Mouse (Mus musculus) hindbrain, embryonic 11.5 days (tissue): ENCODE results near the gene Cyp11a1. TPM values are rescaled to one million over a fixed set of nuclear protein-coding genes. Genes with fewer than 3 reads are reported as not detected.

ENCODE experiments used
- ATAC-seq: fragments of 200-750 bp; cut with Nextera tagmentation; 2 replicates; pipeline ENCODE4 v1.8.0; 2017; ENCODE audit warnings: mild to moderate bottlenecking, moderate TSS enrichment, moderate library complexity; ENCODE audit not compliant: low FRiP score
- DNase-seq: peaks from one replicate; pipeline ENCODE4 v3.0.0-alpha.2; 2015; ENCODE audit warnings: low spot score
- H3K27ac ChIP-seq: fragments of 300-500 bp; sonication (generic); 2 replicates; pipeline ENCODE4 v1.5.1; 2014; ENCODE audit warnings: mild to moderate bottlenecking, low read depth, low read length
- H3K27me3 ChIP-seq: fragments of 300-500 bp; sonication (generic); 2 replicates; pipeline ENCODE4 v1.6.1; 2014; ENCODE audit warnings: mild to moderate bottlenecking, low read length, moderate library complexity, mixed read lengths; ENCODE audit not compliant: control insufficient read depth, insufficient read depth
- H3K36me3 ChIP-seq: fragments of 300-500 bp; sonication (generic); 2 replicates; pipeline ENCODE4 v1.6.1; 2014; ENCODE audit warnings: mild to moderate bottlenecking, low read length, moderate library complexity, mixed read lengths; ENCODE audit not compliant: control insufficient read depth, insufficient read depth
- H3K4me1 ChIP-seq: fragments of 300-500 bp; sonication (generic); replicated peaks from 2 replicates; pipeline ENCODE4 v1.6.1; 2014; ENCODE audit warnings: low read length, mixed read lengths; ENCODE audit not compliant: control insufficient read depth, insufficient read depth
- H3K4me2 ChIP-seq: fragments of 300-500 bp; sonication (generic); replicated peaks from 2 replicates; pipeline ENCODE4 v1.6.1; 2014; ENCODE audit warnings: mild to moderate bottlenecking, low read depth, low read length
- H3K4me3 ChIP-seq: fragments of 300-500 bp; sonication (generic); 2 replicates; pipeline ENCODE4 v1.5.1; 2014; ENCODE audit warnings: low read depth, low read length
- H3K9ac ChIP-seq: fragments of 300-500 bp; sonication (generic); 2 replicates; pipeline ENCODE4 v1.6.1; 2014; ENCODE audit warnings: low read depth, low read length
- H3K9me3 ChIP-seq: fragments of 300-500 bp; sonication (generic); 2 replicates; pipeline ENCODE4 v1.6.1; 2016; ENCODE audit warnings: low read length; ENCODE audit not compliant: control insufficient read depth
- WGBS: fragments of 180-500 bp; shearing (Covaris S2); extraction: QIAGEN DNeasy Blood & Tissue Kit; methylation state at CpG from one replicate; pipeline ENCODE4 v1.1.7; 2014; 5-methylcytosine and 5-hydroxymethylcytosine counted together
- polyA plus RNA-seq: library from polyadenylated mRNA; unstranded; fragments of >200 nt; fragmentation: Nextera tagmentation; extraction: Ambion mirVana; gene quantifications from 2 replicates; pipeline ENCODE4 v1.2.1, GENCODE M21; 2014

Cyp11a1 gene
- polyA plus RNA-seq, 1 experiment from 2014 or later: not detected

GRCm38 (mm10) chr9:57985304-57985703, 20.9 kb upstream of the Cyp11a1 start:
- Histone ChIP-seq H3K4me1 (no peaks in the 10 kb centered on the region), H3K9me3 (no peaks in the 10 kb centered on the region), H3K9ac (no peak overlapping the region), H3K27me3 (no peaks in the 10 kb centered on the region), H3K27ac (no peak overlapping the region), H3K4me2 (no peak overlapping the region), H3K4me3 (no peak overlapping the region), H3K36me3 (no peaks in the 10 kb centered on the region)
- ATAC-seq: no peak
- 92% methylated on average over 8 of the region's 8 CpGs for WGBS
- no peak for DNase-seq

- Histone ChIP-seq H3K36me3 (no peaks in the 10 kb centered on the region), H3K9me3 (no peaks in the 10 kb centered on the region), H3K27me3 (no peaks in the 10 kb centered on the region), H3K4me1 (no peaks in the 10 kb centered on the region), H3K4me3 (no peak overlapping the region), H3K4me2 (no peak overlapping the region), H3K9ac (no peak overlapping the region), H3K27ac (no peak overlapping the region)
- 81% methylated on average over 7 of the region's 7 CpGs for WGBS
- ATAC-seq (no peak), DNase-seq (no peak)
Observed at GRCm38 (mm10) chr9:57986293-57986692, 19.9 kb upstream of the Cyp11a1 start.

- Histone ChIP-seq H3K27me3 (no peaks in the 10 kb centered on the region), H3K4me1 (no peaks in the 10 kb centered on the region), H3K27ac (no peak overlapping the region), H3K9me3 (no peaks in the 10 kb centered on the region), H3K9ac (no peak overlapping the region), H3K4me3 (no peak overlapping the region), H3K36me3 (no peaks in the 10 kb centered on the region), H3K4me2 (no peak overlapping the region)
- WGBS: 73% methylated on average over 2 of the region's 2 CpGs
- ATAC-seq: no peak
- no peak for DNase-seq
Observed at GRCm38 (mm10) chr9:57988098-57988497, 18.1 kb upstream of the Cyp11a1 start.

GRCm38 (mm10) chr9:57989309-57989708, 16.9 kb upstream of the Cyp11a1 start:
- Histone ChIP-seq H3K9ac (no peak overlapping the region), H3K4me2 (no peak overlapping the region), H3K4me1 (no peaks in the 10 kb centered on the region), H3K4me3 (no peak overlapping the region), H3K27ac (no peak overlapping the region), H3K9me3 (no peaks in the 10 kb centered on the region), H3K36me3 (no peaks in the 10 kb centered on the region), H3K27me3 (no peaks in the 10 kb centered on the region)
- ATAC-seq (no peak), DNase-seq (no peak)
- WGBS: 89% methylated on average over 6 of the region's 6 CpGs

DNA sequence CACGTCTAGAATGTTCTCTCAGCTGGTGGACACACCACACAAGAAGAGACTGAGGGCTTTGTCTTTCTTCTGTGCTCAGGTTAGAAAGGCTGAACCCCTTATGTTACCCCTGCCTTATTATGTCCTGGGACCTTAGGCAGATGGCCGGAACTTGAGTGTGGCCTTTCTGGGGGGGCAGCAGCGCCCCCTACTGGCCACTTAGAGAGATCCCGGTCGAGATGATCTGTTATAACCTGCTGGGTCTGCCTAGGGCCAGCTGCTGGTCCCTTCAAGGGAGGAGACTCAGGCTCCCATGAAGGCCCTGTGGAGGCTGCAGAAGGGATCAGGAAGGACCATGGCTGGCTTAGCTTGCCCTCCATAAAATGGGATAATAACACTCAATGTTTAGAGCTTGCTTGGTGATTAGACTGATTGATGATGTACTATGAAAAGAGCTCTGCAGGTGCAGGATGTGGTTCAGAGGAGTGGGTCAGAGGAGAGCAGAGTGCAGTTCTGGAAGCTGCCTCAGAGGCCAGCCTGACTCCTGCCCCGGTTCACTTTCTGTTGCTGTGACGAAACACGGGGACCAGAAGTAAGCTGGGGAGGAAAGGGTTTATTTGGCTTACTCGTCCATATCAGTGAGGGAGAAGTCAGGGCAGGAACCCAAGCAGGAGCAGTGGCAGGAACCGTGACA, 15.6 kb upstream of the Cyp11a1 start:
- no peak for ATAC-seq
- H3K4me2 ChIP-seq: no peak overlapping the region

DNA sequence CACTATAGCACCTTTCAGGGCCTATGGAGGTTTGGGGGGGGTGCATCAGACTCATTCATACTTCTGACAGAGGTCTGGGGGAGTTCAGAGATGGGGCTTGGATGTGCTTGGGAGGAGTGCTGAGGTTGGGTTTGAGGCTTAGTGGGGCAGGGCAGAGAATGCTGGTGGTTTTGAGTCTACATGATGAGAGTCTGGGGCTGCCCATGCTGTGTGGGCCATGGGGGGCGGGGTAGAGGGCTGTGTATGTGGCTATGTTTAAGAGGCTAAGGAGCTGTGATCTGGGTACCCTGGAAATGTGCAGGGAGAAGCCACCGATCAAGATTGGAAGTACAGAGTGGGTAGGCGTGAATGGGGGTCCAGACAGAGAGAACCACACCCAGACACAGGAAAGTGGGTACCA, 14.2 kb upstream of the Cyp11a1 start:
- no peaks in the 10 kb centered on the region for H3K36me3 ChIP-seq
- no peak for ATAC-seq
- no peaks in the 10 kb centered on the region for H3K9me3 ChIP-seq
- no peak overlapping the region for H3K9ac ChIP-seq
- no peaks in the 10 kb centered on the region for H3K4me1 ChIP-seq
- no peak overlapping the region for H3K4me2 ChIP-seq
- H3K4me3 ChIP-seq: no peak overlapping the region
- WGBS: 76% methylated on average over 3 of the region's 3 CpGs
- DNase-seq: no peak
- no peaks in the 10 kb centered on the region for H3K27me3 ChIP-seq
- no peak overlapping the region for H3K27ac ChIP-seq

More for the DNA sequence above, 15.6 kb upstream of the Cyp11a1 start:
- Histone ChIP-seq H3K27ac (no peak overlapping the region), H3K36me3 (no peaks in the 10 kb centered on the region), H3K4me3 (no peak overlapping the region), H3K9ac (no peak overlapping the region), H3K4me1 (no peaks in the 10 kb centered on the region), H3K27me3 (no peaks in the 10 kb centered on the region), H3K9me3 (no peaks in the 10 kb centered on the region)
- 47% methylated on average over 10 of the region's 10 CpGs for WGBS
- peak; percentile 77 for DNase-seq

DNA sequence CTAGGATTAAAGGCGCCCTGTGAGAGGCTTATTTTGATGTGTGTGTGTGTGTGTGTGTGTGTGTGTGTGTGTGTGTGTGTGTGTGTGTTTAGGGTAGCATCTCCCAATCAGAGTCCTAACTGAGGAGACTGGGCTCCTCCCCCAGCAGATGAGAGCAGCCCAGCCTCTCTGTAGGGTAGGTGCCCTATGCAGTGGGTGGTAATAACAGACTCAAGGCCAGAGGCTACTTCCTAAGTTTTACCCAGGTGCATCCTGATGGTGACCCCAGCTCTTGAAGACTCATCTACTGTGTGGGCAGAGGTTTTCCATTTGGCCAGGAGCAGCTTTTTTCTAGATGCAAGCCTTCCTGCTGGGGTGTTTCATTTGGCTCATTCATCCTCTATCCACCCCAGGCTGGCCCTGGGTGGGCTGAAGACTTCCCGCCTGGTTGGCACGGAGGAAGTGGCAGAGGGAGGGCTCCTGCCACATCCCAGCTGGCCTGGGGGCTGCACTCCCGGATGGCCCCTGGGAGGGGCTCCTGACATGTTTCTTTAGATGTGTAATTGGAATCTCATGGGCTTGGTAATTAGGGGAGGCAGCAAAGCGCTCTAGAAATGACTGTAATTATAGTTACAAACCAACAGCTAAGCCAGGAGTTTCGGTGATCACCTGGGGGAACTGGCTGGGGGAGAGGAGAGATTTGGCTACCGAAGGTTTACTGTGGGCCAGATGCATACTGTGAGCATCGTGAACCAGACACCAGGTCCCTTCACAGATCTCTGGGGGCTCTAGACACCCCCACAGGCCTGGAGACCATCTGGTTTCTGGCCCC, 13.2 kb upstream of the Cyp11a1 start:
- Histone ChIP-seq H3K36me3 (no peaks in the 10 kb centered on the region), H3K27ac (no peak overlapping the region), H3K4me3 (no peak overlapping the region), H3K4me2 (no peak overlapping the region), H3K9me3 (no peaks in the 10 kb centered on the region), H3K4me1 (no peaks in the 10 kb centered on the region), H3K27me3 (no peaks in the 10 kb centered on the region), H3K9ac (no peak overlapping the region)
- DNase-seq (no peak), ATAC-seq (no peak)
- 60% methylated on average over 8 of the region's 8 CpGs for WGBS

GRCm38 (mm10) chr9:57995282-57995681, 10.9 kb upstream of the Cyp11a1 start:
- H3K9me3 ChIP-seq: no peaks in the 10 kb centered on the region
- no peak overlapping the region for H3K27ac ChIP-seq
- no peak overlapping the region for H3K4me3 ChIP-seq
- H3K4me2 ChIP-seq: no peak overlapping the region
- DNase-seq: peak; percentile 64
- 37% methylated on average over 4 of the region's 4 CpGs for WGBS
- no peak for ATAC-seq
- H3K36me3 ChIP-seq: no peaks in the 10 kb centered on the region
- no peaks in the 10 kb centered on the region for H3K4me1 ChIP-seq
- H3K27me3 ChIP-seq: no peaks in the 10 kb centered on the region
- no peak overlapping the region for H3K9ac ChIP-seq
